Mouse (Mus musculus): ENCODE results near the gene Ly6g6c.

Ly6g6c gene

DNA sequence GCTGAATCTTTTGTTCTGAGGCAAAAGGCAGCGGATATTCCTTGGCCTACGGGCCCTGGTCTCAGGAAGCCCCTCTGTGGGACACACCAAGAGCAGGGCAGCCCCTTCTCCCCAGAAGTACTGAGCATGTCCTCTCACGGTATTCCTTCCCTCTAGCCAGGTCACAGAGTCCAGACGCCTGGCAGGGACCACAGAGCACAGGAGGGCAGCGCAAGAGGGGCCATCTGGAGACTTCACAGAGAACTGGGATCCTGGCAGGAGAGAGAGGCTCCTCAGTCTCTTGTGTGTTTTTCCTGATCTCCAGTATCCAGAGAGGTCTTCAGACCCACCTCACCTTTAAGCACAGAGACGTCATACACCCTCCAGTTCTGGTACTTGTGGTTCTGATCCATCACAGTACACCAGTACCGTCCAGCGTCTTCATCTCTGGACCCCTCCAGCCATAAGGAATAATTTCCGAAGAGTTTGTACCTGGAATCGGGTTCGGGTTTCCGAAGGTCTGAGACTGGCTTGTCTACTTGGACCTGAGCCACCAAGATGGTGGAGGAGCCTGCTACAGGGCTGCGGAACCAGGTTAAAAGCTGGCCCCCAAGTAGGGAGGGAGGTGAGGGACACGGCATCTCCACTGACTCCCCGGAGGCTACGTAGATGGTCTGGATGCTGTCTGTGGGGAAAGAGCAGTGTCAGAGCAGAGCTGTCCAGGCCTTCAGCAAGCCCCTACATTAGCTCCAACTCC is 17.8 kb downstream of the Ly6g6c start:
- ATAC-seq (ENCODE audit: low TSS enrichment), result no peak

DNA sequence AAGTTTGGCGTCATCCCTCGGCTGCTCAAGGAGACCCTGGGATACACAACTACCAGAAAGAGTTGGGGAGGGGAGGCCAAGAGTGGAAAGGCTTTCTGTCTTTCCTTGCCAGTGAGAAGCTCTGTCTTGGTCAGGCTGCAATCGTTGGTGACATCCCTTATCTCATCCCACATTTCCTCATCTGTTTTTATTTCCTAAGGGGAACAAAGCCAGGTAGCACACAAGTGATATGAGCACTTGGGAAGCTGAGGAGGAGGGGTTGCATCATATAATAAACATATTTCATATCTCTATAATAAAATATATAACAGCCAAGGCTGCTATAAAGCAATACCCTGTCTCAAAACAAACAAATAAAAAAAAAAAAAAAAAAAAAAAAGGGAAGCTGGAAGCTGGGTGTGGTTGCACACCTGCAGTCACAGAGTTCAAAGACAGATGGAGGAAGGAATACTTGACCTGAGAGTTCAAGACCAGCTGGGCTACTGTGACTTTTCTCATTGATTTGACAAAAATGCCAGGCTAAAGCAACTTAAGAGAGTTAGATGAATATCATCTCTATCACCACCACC is 18.8 kb downstream of the Ly6g6c start:
- ATAC-seq (ENCODE audit: low TSS enrichment), result no peak

DNA sequence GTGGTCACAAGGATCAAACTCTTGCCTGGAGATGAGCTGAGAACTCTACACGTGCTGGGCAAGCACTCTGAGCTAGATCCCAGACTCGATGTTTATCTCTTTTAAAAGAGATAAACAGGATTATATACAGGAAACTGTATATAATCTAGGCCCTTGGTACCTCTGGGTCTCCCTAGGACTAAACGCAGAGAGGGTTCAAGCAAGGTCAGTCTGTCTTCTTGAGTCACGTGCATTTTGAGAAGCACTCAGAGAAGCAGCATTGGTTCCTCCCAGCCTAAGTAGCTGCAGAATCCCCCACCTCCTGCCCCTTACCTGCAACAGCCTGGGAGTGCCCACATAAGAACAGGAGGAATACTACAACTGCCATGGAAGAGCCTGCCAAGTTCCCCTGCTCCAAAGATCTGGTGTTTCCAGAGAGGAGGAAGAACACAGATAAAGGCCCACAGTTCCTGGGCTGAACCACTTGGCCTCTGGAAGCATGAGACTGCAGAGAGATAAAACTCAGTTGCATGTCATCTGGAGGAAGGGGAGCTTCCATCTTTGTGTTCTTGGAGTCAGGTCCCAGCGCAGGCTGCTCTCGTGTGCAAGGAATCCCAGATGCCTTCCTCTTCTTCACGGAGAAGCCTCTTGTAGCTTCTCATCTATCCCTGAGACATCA is 20.1 kb downstream of the Ly6g6c start, which contains the start of gene Ly6g6f:
TSS of gene Ly6g6f (minus strand) at position 403 of the 658 bp plus-strand sequence.
- no peak for ATAC-seq (ENCODE audit: low TSS enrichment)

DNA sequence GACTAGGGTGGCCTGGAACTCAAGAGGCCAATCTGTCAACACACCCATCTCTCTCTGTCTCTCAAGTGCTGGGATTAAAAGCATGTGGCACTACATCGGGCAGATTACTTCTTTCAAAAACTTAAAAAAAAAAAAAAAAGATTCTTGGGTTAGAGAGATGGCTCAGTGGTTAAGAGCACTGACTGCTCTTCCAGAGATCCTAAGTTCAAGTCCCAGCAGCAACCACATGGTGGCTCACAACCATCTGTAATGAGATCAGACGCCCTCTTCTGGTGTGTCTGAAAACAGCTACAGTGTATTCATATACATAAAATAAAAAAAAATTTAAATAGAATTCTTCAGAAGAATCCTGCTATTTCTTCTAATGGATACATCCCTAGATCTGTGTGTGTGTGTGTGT is 23.0 kb downstream of the Ly6g6c start:
- ATAC-seq (ENCODE audit: low TSS enrichment), result no peak

DNA sequence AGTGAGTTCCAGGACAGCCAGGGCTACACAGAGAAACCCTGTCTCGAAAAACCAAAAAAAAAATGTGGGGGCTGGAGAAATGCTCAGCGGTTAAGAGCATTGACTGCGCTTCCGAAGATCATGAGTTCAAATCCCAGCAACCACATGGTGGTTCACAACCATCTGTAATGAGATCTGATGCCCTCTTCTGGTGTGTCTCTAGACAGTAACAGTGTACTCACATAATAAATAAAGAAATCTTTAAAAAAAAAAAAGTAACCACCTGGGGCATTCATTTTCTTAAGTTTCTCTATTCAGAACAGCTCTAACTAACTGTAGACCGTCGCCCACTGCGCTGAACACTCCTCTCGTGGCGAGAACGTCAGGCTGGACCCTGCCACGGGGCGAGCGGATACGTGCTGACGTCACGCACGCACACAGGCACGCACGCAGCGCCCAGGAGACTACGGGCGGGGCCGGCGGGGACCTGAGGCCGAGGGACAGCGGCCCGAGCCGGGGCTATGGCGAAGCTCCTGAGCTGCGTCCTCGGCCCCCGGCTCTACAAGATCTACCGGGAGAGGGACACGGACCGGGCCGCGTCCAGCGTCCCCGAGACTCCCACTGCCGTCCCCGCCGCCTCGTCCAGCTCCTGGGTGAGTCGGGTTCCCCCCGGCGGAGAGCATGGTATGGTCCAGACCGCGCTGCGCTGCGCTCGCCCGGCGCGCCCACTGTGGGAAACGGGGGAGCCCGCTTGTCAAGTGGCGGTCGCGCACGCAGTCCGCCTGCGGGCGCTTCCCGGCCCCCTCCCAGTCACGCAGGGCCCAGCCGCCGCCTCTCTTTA is 23.8 kb downstream of the Ly6g6c start, which contains the start of gene Abhd16a:
TSS of gene Abhd16a (plus strand) at position 439 of the 820 bp plus-strand sequence.
- ATAC-seq (ENCODE audit: low TSS enrichment), result peak; percentile 98

DNA sequence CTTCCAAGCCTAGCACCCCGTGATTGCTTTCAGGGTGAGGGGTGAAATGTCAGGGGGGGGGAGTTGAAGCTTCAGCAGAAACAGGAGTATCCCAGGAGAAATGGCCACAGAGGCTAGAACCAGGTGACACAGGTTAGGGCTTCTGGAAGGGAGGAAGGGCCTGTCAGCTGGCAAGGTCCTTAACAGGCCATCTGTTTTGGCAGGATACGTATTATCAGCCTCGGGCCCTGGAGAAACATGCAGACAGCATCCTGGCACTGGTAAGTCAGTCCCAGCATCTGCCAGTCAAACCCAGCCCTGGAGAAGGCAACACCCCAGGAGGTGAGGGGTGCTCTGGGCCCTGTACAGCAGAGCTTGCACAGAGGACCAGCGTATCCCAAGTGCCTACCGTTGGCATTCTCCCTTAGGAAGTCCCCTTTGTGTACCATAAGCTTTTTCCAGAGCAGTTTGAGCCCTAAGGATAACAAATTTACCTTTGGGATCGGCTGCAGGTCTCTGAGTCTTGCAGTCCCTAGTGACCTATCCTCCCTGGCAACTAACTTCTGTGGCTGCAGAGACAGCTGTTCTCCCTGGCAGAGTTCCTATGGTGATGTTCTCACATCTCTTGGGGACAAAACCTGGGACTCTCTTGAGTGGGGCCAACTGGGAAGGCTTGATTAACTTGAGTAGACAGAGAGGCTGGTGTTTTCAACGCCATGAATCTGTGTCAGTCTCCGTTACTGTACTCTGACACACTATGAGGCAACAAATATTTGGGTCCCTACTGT is 25.2 kb downstream of the Ly6g6c start:
- no peak for ATAC-seq (ENCODE audit: low TSS enrichment)

DNA sequence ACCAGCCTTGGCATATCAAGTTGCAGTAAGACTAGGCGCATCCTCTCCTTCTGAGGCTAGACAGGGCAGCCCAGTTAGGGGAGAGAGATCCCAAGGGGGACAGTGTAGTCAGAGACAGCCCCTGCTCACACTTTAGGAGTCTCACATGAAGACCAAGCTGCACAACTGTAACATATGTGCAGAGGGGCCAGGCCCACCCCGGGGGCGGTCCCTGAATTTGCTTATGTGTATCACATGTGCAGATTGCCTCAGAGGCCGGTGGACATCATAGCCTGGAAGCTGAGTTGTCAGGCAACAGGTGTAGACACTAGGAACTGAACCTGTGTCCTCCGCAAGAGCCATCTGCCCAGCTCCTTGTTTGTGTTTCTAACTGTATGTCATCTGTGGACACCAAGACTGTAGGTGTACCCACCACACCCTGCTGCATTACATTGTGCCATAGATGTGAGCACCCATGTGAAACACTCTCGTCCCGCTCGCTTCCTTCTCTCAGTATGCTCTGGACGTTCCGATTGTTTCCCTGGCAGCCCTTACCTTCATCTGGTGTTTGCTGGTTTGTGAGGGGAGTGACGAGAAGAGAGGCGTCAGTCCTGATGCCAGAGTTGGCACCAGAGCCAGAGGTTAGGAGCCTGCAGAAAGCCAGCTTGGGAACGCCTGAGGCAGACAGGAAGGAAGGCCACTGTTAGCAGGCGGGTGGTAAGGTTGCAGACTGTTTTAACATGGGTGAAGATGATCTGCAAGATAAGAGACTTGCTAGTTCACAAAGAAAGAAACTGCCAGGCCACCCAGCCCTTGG is 27.4 kb downstream of the Ly6g6c start:
- no peak for ATAC-seq (ENCODE audit: low TSS enrichment)

DNA sequence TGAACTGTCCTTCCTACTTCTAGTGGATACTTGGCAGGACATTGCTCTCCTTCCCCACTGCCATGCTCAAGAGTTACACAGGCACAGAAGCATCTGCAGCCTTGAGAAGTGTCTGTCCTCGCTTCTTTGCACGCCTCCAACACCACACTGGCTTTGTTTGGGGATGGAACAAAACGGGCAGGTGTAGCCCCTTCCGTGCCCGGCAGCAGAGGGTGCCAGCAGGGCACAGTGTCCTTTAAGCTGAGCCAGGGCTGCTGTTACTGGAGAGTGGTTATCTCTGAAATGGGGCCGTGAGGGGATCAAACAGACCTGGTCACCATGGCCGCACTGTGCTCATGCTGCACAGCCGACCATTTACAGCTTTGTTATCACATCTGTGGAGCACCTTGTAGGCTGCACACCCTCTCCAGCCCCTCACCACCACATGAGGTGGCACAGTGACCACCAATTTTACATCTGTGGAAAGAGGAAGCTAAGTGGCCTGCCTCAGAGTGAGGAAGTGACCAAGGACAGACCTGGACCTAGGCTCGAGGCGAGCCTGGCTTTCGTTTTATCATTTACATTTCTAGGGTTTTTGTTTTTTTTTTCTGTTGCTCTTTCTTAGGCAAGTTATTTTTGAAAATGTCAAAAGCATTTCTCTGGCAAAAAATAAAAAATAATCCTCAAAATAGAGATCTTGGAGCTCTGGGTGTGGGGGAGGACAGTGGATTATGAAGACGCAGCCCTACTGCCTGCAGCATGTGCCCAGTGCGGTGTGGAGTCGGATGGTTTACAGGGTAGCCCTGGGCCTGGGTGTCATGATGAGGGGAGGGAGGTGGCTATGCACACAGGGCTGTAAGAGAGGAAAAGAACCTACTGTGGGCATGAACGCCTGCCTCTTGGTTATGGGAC is 29.5 kb downstream of the Ly6g6c start:
- ATAC-seq (ENCODE audit: low TSS enrichment), result peak; percentile 41; the same call in 1 of the 2 replicates

DNA sequence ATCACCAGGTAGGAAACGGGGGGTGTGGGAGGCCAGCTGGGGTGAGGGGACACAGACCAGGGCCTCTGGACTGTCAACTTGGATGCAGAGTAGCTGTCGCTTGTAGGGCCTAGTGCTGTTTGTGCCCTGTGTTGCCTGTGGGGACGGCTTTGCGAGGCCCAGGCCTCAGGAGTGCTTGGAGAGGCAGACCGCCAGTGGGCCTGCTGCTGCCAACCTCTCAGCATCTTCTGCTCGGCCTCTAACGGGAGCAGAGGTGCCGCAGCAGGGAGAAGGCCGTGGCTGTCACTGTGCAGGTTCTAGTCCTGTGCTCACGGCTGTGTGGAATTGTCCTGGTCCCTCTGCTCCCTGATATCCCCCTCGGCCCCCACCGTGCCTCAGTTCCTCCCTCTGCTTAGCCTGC is 31.4 kb downstream of the Ly6g6c start:
- ATAC-seq (ENCODE audit: low TSS enrichment), result no peak

DNA sequence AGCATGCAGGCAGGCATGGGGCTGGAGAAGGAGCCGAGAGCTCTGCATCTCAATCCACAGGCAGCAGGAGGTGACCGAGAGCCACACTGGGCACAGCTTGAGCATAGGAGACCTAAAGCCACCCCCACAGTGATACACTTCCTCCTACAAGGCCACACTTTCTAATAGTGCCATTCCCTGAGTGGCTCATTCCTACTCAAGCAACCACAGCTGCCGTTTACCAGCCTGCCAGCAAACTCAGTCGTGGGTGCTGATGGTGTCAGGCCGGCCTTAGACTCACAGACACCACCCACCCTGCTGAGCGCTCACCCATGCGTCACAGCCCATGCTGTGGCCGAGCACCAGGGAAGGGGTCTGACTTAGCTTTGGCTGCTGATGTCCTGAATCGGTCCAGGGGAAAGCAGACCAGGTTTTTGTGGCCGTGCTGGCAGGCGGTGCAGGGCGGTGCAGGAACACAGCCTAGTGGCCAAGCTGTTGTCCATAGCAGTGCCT is 32.0 kb downstream of the Ly6g6c start:
- peak; percentile 58 for ATAC-seq (ENCODE audit: low TSS enrichment)

DNA sequence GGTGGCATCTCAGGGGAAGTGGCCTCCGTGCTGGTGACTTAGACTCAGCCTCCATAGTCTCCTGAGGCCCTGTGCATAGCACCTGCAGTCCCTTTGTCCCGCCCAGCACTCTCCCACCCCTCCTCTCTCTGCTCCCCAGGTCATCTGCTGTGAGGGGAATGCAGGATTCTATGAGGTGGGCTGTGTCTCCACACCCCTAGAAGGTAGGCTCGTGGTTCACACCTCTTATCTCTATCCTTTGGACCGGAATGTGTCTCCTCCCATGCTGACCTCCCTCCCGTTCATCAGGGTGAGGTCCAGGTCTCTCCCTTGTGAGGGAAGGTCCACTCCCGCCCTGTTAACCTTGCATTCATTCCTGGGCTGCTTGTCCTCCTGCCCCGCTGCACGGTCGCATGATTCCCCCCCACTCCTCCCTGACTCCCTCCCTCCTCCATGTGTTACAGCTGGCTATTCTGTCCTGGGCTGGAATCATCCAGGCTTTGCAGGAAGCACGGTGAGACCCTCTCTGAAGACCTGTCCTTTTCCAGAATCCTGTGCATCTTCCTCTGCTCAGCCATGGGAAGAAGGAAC is 35.1 kb downstream of the Ly6g6c start:
- ATAC-seq (ENCODE audit: low TSS enrichment), result no peak

DNA sequence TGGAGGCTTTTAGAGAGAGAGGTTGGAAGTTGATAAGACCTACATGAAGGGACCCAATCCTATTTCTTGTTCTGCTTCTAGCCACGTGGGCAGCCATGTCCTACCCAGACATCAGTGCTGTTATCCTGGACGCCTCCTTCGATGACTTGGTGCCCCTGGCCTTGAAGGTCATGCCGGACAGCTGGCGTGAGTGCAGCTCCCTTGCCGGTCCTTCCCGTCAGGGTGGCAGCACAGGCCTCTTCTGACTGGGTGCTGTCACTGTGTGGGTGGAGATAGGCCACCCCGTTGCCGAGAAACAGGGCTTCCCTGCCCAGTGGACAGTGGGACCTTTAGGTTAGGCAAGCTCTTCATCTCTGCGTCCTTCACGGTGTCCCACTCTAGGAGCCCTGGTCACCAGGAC is 36.0 kb downstream of the Ly6g6c start:
- no peak for ATAC-seq (ENCODE audit: low TSS enrichment)

DNA sequence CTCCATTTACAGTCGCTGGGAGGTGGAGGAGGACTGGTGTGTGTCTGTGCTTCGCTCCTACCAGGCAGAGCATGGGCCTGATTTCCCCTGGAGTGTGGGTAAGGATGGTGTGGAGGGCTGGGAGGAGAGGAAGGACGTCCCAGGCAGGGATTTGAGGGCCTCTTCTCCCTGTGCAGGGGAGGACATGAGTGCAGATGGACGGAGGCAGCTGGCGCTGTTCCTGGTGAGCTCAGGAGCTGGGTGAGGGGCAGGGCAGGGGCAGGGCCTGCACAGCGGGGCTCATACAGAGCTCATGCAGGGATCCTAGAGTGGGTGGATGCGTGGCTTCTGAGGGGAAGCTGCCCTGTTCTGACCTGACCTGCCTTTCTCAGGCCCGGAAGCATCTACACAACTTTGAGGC is 37.1 kb downstream of the Ly6g6c start:
- ATAC-seq (ENCODE audit: low TSS enrichment), result peak; percentile 35; the same call in 1 of the 2 replicates

DNA sequence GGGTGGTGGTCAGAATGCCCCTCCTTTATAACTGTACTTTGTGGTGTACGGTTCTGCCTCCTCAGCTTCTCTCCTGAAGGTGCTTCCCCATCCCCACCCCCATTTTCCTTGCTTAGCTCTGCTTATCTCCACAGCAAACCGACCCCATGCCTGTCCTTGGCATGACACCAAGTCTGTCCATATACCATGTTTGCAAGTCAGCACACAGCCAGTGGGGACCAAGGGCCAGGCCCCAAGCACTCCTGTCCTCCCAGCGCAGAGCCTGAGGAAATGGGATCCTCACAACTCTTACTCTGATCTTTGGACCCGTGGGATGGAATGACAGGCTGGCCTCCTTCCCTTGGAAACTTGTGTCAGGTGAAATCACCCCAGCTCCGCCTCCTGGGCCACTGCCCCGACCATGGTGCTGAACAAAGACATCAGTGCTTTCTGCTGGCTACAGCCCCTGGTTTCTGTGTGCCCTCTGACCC is 38.1 kb downstream of the Ly6g6c start:
- no peak for ATAC-seq (ENCODE audit: low TSS enrichment)

DNA sequence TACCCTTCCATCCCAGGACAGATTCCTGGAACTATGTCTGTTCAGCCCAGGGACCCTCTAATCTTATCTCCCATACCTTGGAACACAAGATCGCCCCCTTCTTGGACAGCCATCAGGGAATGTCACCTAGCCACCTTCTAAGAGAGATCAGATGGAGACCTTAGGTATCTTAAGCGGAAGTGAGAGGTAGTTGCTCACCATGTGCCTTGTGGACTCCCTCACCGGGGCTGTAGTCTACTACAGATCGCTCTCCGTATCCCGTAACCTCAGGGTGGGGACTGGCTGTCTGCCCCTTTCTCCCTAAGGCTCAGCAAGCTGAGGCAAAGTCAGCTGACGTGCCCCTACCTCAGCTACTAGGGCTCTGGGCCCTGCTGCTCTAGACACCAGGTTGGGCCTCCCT is 38.9 kb downstream of the Ly6g6c start:
- no peak for ATAC-seq (ENCODE audit: low TSS enrichment)

DNA sequence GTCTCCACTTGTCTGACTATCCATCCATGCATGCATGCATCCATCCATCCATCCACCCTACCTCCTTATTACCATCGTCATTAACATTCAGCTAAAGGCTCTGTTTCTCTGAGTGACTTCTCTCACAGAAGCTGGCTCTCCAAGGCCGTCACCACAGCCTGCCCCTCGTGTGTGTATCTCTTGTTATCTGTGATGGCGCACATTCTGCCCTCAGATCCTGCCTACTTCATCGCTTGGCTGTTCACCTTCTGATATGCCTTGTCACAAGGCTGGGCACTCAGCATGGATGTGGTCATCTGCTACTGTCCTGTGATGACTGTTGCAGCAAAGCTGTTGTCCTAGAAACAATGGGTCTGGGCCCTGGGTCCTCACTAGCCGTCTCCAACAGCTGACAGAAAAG is 39.6 kb downstream of the Ly6g6c start:
- ATAC-seq (ENCODE audit: low TSS enrichment), result no peak

DNA sequence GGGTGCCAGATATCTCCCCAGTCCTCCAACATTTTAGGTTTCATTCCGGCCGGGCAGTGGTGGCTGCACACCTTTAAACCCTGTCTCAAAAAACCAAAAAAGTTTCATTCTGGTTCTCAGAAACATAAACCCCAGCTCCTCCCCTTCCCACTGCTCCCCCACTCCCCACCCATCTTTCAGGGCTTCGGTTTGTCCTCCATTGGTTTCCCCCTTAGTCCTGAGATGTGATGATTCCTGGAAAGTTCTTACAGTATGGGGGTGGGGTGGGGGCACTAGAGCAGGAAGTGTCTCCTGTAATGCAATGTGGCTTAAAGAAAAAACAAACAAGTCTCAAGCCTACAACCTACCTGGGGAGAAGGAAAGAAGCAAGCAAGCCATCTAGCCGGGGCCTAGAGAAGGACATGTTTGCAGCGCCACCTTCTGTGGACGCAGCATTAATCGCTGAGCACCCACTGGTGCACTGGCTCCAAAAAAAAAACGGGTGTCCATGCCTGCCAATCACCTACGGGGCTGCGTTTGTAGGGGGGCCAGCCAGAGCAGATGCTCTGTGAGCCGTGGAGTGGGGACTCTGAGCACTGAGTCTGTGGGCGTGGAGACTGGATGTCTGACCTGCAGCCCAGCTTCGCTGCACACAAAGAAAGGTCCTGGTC is 40.7 kb downstream of the Ly6g6c start:
- ATAC-seq (ENCODE audit: low TSS enrichment), result peak; percentile 71; the same call in 1 of the 2 replicates

DNA sequence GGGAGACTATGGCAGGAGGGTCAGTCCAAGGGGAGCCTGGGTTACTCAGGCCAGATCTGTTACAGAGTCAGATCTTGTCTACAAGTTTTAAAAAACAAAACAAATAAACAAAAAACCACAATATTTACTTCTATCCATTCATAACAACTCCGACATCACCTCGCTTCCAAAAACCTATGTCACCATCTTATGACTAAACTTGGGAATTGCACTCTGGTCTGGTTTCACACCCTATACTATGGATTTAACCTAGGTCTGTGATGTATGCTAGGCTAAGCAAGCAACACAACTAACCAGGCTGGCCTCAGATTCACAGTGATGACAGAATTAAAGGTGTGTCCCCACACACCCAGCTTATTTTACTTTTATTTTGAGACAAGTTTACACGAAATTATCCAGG is 41.3 kb downstream of the Ly6g6c start:
- no peak for ATAC-seq (ENCODE audit: low TSS enrichment)

Measured in frontal cortex, adult (tissue).